Mouse (Mus musculus): ENCODE measurements around the gene Vmn1r63. TPM values are rescaled to one million over a fixed set of nuclear protein-coding genes. Genes with fewer than 3 reads are reported as not detected.
"Not testable (repeated sequence)": the region's sequence is repeated elsewhere in the genome, so short reads cannot be mapped to it uniquely, and the experiment has no call there.

Vmn1r63 gene
- not detected in 2 replicates for polyA plus RNA-seq (2016; fragmentation: Nextera tagmentation; extraction: Ambion mirVana)

DNA sequence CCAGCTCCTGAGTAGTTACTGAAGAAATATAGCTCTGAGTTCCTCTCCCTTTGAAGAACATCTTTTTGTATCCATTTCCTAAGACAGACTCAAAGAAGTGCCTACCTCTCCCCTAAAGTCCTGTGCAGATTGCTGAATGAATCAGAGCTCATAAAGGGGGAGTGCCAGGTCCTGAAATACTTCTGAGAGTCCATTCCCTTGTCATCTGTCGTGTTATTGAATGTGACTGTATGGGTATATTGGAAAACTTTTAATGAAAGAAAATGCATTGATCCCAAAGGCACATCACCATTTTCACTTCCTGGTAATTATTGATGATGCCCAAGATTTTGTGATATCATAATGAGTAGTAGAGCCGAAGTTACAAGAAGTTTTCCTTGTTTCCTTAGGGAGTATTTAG lies at the start of gene Vmn1r63:
TSS of gene Vmn1r63 (minus strand) at position 101 of the 400 bp plus-strand sequence.
- not testable (repeated sequence) for H3K27me3 ChIP-seq (replicated peaks); H3K36me3 ChIP-seq; H3K4me3 ChIP-seq; H3K9me3 ChIP-seq (replicated peaks); H3K27ac ChIP-seq; H3K4me2 ChIP-seq; H3K4me1 ChIP-seq; ATAC-seq; H3K9ac ChIP-seq
- no CpG with 5 or more reads among the region's 2 CpGs for WGBS (ENCODE audit: insufficient replicate concordance)

Other genes with a start within 250 kb of the Vmn1r63 start
- gene Vmn1r61, start 192.2 kb downstream of the Vmn1r63 start, polyA plus RNA-seq (2016; fragmentation: Nextera tagmentation; extraction: Ambion mirVana), result not detected in 2 replicates
- gene Vmn1r62, start 131.8 kb downstream of the Vmn1r63 start, polyA plus RNA-seq (2016; fragmentation: Nextera tagmentation; extraction: Ambion mirVana), result not detected in 2 replicates
- gene Vmn1r64, start 79.1 kb upstream of the Vmn1r63 start, polyA plus RNA-seq (2016; fragmentation: Nextera tagmentation; extraction: Ambion mirVana), result not detected in 2 replicates
- not detected in 2 replicates for gene Vmn1r65, start 205.6 kb upstream of the Vmn1r63 start, polyA plus RNA-seq (2016; fragmentation: Nextera tagmentation; extraction: Ambion mirVana)
- not detected in 2 replicates for gene Nlrp4c, start 239.7 kb upstream of the Vmn1r63 start, polyA plus RNA-seq (2016; fragmentation: Nextera tagmentation; extraction: Ambion mirVana)